Mouse (Mus musculus): ENCODE measurements around the gene Nrxn2. TPM values are rescaled to one million over a fixed set of nuclear protein-coding genes. Genes with fewer than 3 reads are reported as not detected.

Gene Nrxn2
- polyA plus RNA-seq, 1 experiment = 0.01 TPM

- H3ac ChIP-seq (ENCODE audit: control insufficient read depth, insufficient read length) = no peak overlapping the region
- H3K27me3 ChIP-seq (ENCODE audit: control insufficient read depth, insufficient read depth, insufficient read length) = peaks cover 56% of the 10 kb centered on the region
These were observed 111.8 kb downstream of the Nrxn2 start for GRCm38 (mm10) chr19:6530359-6530758.

GRCm38 (mm10) chr19:6531011-6531631 is 112.6 kb downstream of the Nrxn2 start:
- H3ac ChIP-seq (ENCODE audit: control insufficient read depth, insufficient read length) = no peak overlapping the region

More at GRCm38 (mm10) chr19:6530359-6530758, 111.8 kb downstream of the Nrxn2 start:
- H3K36me3 ChIP-seq (ENCODE audit: control insufficient read depth, insufficient read depth) = no peaks in the 10 kb centered on the region
- no peak overlapping the region for H3K4me3 ChIP-seq
- no peak overlapping the region for H3K4me2 ChIP-seq (ENCODE audit: low read depth)
- H3K79me2 ChIP-seq (ENCODE audit: control insufficient read depth, insufficient read depth) = no peaks in the 10 kb centered on the region
- TF ChIP-seq TCF3 (IDR thresholded peaks at IDR 0.05; ENCODE audit: insufficient read length, low read depth) (no peak), POLR2A (IDR thresholded peaks at IDR 0.05; ENCODE audit: insufficient read length, low read depth) (no peak), CEBPB (IDR thresholded peaks at IDR 0.05; ENCODE audit: insufficient read depth, poor library complexity, severe bottlenecking) (no peak), REST (IDR thresholded peaks at IDR 0.05; ENCODE audit: insufficient read depth, insufficient read length) (no peak), USF1 (IDR thresholded peaks at IDR 0.05; ENCODE audit: low read depth) (no peak), SRF (IDR thresholded peaks at IDR 0.05; ENCODE audit: control insufficient read depth, insufficient read length, low read depth) (no peak), E2F4 (IDR thresholded peaks at IDR 0.05; ENCODE audit: insufficient read depth) (no peak), MYOG (IDR thresholded peaks at IDR 0.05; ENCODE audit: control insufficient read depth in 1 of 3, insufficient read depth in 1 of 3, insufficient read length in 2 of 3, low read depth in 2 of 3) (no peak), MYOD1 (IDR thresholded peaks at IDR 0.05; ENCODE audit: control insufficient read depth in 1 of 3, insufficient read length in 2 of 3, low read depth in 2 of 3) (no peak), MAX (IDR thresholded peaks at IDR 0.05; ENCODE audit: low read depth) (no peak), POLR2AphosphoS2 (IDR thresholded peaks at IDR 0.05; ENCODE audit: insufficient read length, low read depth) (no peak), TCF12 (IDR thresholded peaks at IDR 0.05; ENCODE audit: insufficient read depth, poor library complexity, severe bottlenecking) (no peak)

GRCm38 (mm10) chr19:6531832-6532471 is 113.4 kb downstream of the Nrxn2 start:
- Histone ChIP-seq H3K27me3 (ENCODE audit: control insufficient read depth, insufficient read depth, insufficient read length) (peaks cover 70% of the 10 kb centered on the region), H3K4me2 (ENCODE audit: low read depth) (no peak overlapping the region), H3ac (ENCODE audit: control insufficient read depth, insufficient read length) (no peak overlapping the region), H3K79me2 (ENCODE audit: control insufficient read depth, insufficient read depth) (no peaks in the 10 kb centered on the region), H3K4me3 (no peak overlapping the region), H3K36me3 (ENCODE audit: control insufficient read depth, insufficient read depth) (no peaks in the 10 kb centered on the region)
- no peak for TF ChIP-seq E2F4 (IDR thresholded peaks at IDR 0.05; ENCODE audit: insufficient read depth)
- TF ChIP-seq MAX (IDR thresholded peaks at IDR 0.05; ENCODE audit: low read depth) = no peak

More at GRCm38 (mm10) chr19:6531011-6531631, 112.6 kb downstream of the Nrxn2 start:
- no peaks in the 10 kb centered on the region for H3K79me2 ChIP-seq (ENCODE audit: control insufficient read depth, insufficient read depth)
- TF ChIP-seq TCF12 (IDR thresholded peaks at IDR 0.05; ENCODE audit: insufficient read depth, poor library complexity, severe bottlenecking) (no peak), USF1 (IDR thresholded peaks at IDR 0.05; ENCODE audit: low read depth) (no peak), SRF (IDR thresholded peaks at IDR 0.05; ENCODE audit: control insufficient read depth, insufficient read length, low read depth) (no peak), MYOG (IDR thresholded peaks at IDR 0.05; ENCODE audit: control insufficient read depth in 1 of 3, insufficient read depth in 1 of 3, insufficient read length in 2 of 3, low read depth in 2 of 3) (no peak), TCF3 (IDR thresholded peaks at IDR 0.05; ENCODE audit: insufficient read length, low read depth) (no peak), CEBPB (IDR thresholded peaks at IDR 0.05; ENCODE audit: insufficient read depth, poor library complexity, severe bottlenecking) (no peak), REST (IDR thresholded peaks at IDR 0.05; ENCODE audit: insufficient read depth, insufficient read length) (no peak), E2F4 (IDR thresholded peaks at IDR 0.05; ENCODE audit: insufficient read depth) (no peak), MYOD1 (IDR thresholded peaks at IDR 0.05; ENCODE audit: control insufficient read depth in 1 of 3, insufficient read length in 2 of 3, low read depth in 2 of 3) (no peak), POLR2A (IDR thresholded peaks at IDR 0.05; ENCODE audit: insufficient read length, low read depth) (no peak), POLR2AphosphoS2 (IDR thresholded peaks at IDR 0.05; ENCODE audit: insufficient read length, low read depth) (no peak), MAX (IDR thresholded peaks at IDR 0.05; ENCODE audit: low read depth) (no peak)
- H3K4me3 ChIP-seq = no peak overlapping the region
- H3K27me3 ChIP-seq (ENCODE audit: control insufficient read depth, insufficient read depth, insufficient read length) = peaks cover 61% of the 10 kb centered on the region
- H3K4me2 ChIP-seq (ENCODE audit: low read depth) = no peak overlapping the region
- H3K36me3 ChIP-seq (ENCODE audit: control insufficient read depth, insufficient read depth) = no peaks in the 10 kb centered on the region

DNA sequence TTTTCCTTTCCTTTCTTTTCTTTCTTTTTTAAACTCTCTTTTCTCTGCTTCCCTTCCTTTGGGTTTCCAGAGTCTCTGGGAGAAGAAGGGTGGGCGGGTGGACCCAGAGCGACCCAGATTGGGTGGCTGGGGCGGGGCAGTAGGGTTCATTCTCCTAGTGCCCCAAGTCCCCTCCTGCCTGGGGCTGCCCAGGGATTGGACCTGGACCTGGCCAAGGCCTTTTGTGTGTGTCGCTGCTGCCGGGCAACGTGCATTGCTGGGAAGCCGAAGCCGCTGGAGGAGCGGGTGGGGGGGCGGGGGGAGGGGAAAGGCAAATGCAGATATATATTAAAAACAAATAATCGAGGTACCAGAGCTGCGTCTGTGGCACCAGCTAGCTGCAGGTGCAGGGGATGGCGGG is 114.1 kb downstream of the Nrxn2 start:
- no peaks in the 10 kb centered on the region for H3K79me2 ChIP-seq (ENCODE audit: control insufficient read depth, insufficient read depth)
- H3ac ChIP-seq (ENCODE audit: control insufficient read depth, insufficient read length) = no peak overlapping the region
- H3K36me3 ChIP-seq (ENCODE audit: control insufficient read depth, insufficient read depth) = no peaks in the 10 kb centered on the region
- TF ChIP-seq MYOD1 (IDR thresholded peaks at IDR 0.05; ENCODE audit: control insufficient read depth in 1 of 3, insufficient read length in 2 of 3, low read depth in 2 of 3) (no peak), REST (IDR thresholded peaks at IDR 0.05; ENCODE audit: insufficient read depth, insufficient read length) (no peak), USF1 (IDR thresholded peaks at IDR 0.05; ENCODE audit: low read depth) (no peak), TCF12 (IDR thresholded peaks at IDR 0.05; ENCODE audit: insufficient read depth, poor library complexity, severe bottlenecking) (no peak), MYOG (IDR thresholded peaks at IDR 0.05; ENCODE audit: control insufficient read depth in 1 of 3, insufficient read depth in 1 of 3, insufficient read length in 2 of 3, low read depth in 2 of 3) (no peak), POLR2A (IDR thresholded peaks at IDR 0.05; ENCODE audit: insufficient read length, low read depth) (no peak), E2F4 (IDR thresholded peaks at IDR 0.05; ENCODE audit: insufficient read depth) (no peak), CEBPB (IDR thresholded peaks at IDR 0.05; ENCODE audit: insufficient read depth, poor library complexity, severe bottlenecking) (no peak), POLR2AphosphoS2 (IDR thresholded peaks at IDR 0.05; ENCODE audit: insufficient read length, low read depth) (no peak), SRF (IDR thresholded peaks at IDR 0.05; ENCODE audit: control insufficient read depth, insufficient read length, low read depth) (no peak), TCF3 (IDR thresholded peaks at IDR 0.05; ENCODE audit: insufficient read length, low read depth) (no peak), MAX (IDR thresholded peaks at IDR 0.05; ENCODE audit: low read depth) (no peak)
- peaks cover 77% of the 10 kb centered on the region for H3K27me3 ChIP-seq (ENCODE audit: control insufficient read depth, insufficient read depth, insufficient read length)
- H3K4me2 ChIP-seq (ENCODE audit: low read depth) = no peak overlapping the region
- H3K4me3 ChIP-seq = no peak overlapping the region
